ENCODE assay signal across 14 mouse cellular contexts in the genomic region with DNA sequence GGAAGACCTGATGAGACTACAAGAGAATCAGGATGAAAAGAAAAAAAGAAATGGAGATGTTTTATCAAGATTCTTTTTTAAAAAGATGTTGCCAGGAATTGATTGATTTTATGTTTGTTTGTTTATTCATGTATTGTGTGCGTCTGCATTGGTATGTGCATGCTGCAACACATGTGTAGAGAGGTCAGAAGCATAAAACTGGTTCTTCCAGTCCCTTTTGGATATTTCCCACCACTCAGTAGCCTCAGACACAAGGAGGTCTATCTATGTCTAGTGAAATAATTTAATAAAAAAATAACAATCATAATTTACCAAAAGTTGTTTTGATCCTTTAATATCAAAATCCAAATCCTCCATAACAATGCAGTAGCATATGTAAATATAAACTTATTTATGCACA.
DNase-seq lines count a peak whose midpoint lies in the region; ATAC-seq and TF ChIP-seq lines count a peak whose summit lies in the region.
"Had no signal": no experiment of that assay in that cellular context is flagged by ENCODE, and none has a peak within 500 bp of the region (broad histone marks: within the 10 kb centered on the region; RNA-seq: fewer than 3 reads in every experiment).

No protein-coding gene starts in this region.

- no peak for DNase-seq in intestine, embryonic 14.5 days (ENCODE audit: low spot score)
- DNase-seq: adrenal gland, postnatal 25 days; B cell, adult 2 months; cerebellum, adult 11 months; cerebellum, adult 11-12 months; cerebellum, adult 18-20 months had no signal

- no peak for TF ChIP-seq CTCF in intestine, postnatal 0 days (IDR thresholded peaks at IDR 0.05; ENCODE audit: low read depth)

- no peaks in the 10 kb centered on the region for H3K9me3 ChIP-seq in intestine, embryonic 14.5 days (ENCODE audit: control insufficient read depth, low read length)
- no peaks in the 10 kb centered on the region for H3K9me3 ChIP-seq in intestine, embryonic 16.5 days (ENCODE audit: control insufficient read depth, low read length)
- no peaks in the 10 kb centered on the region for H3K9me3 ChIP-seq in intestine, embryonic 15.5 days
- H3K9me3 ChIP-seq in intestine, postnatal 0 days (ENCODE audit: control insufficient read depth): no peaks in the 10 kb centered on the region
- H3K9me3 ChIP-seq: G1E had no signal

- no peaks in the 10 kb centered on the region for H3K4me1 ChIP-seq in intestine, embryonic 14.5 days (replicated peaks; ENCODE audit: control insufficient read depth, insufficient read depth, low read length)
- no peaks in the 10 kb centered on the region for H3K4me1 ChIP-seq in intestine, embryonic 16.5 days (ENCODE audit: control insufficient read depth, insufficient read depth, low read length)
- no peaks in the 10 kb centered on the region for H3K4me1 ChIP-seq in intestine, embryonic 15.5 days (replicated peaks)
- no peaks in the 10 kb centered on the region for H3K4me1 ChIP-seq in intestine, postnatal 0 days (replicated peaks; ENCODE audit: control insufficient read depth, insufficient read depth, low read length)

- 88% methylated on average over 1 of the region's 1 CpGs for WGBS in intestine, embryonic 14.5 days
- WGBS in intestine, embryonic 16.5 days: 69% methylated on average over 1 of the region's 1 CpGs
- WGBS in intestine, embryonic 15.5 days: 48% methylated on average over 1 of the region's 1 CpGs
- 79% methylated on average over 1 of the region's 1 CpGs for WGBS in intestine, postnatal 0 days

- peak; percentile 61 for ATAC-seq in intestine, embryonic 14.5 days (replicated peaks; ENCODE audit: low FRiP score, low TSS enrichment, low read depth)
- no peak for ATAC-seq in intestine, embryonic 16.5 days
- ATAC-seq in intestine, embryonic 15.5 days: peak; percentile 63; the same call in 1 of the 2 replicates
- ATAC-seq in intestine, postnatal 0 days: no peak
- ATAC-seq: activated CD4-positive, CD25-positive, alpha-beta regulatory T cell, adult 4 months; CD4-positive, CD25-positive, alpha-beta regulatory T cell, adult 4 months; Patski had no signal

- H3K36me3 ChIP-seq in intestine, embryonic 14.5 days (ENCODE audit: control insufficient read depth, insufficient read depth, low read length): no peaks in the 10 kb centered on the region
- H3K36me3 ChIP-seq in intestine, embryonic 16.5 days (ENCODE audit: control insufficient read depth, insufficient read depth, low read length): no peaks in the 10 kb centered on the region
- no peaks in the 10 kb centered on the region for H3K36me3 ChIP-seq in intestine, embryonic 15.5 days
- H3K36me3 ChIP-seq in intestine, postnatal 0 days (ENCODE audit: control insufficient read depth, insufficient read depth): no peaks in the 10 kb centered on the region
- H3K36me3 ChIP-seq: G1E had no signal

- no peaks in the 10 kb centered on the region for H3K27me3 ChIP-seq in intestine, embryonic 14.5 days (replicated peaks; ENCODE audit: control insufficient read depth, insufficient read depth, low read length)
- H3K27me3 ChIP-seq in intestine, embryonic 16.5 days (replicated peaks; ENCODE audit: control insufficient read depth, insufficient read depth, low read length): no peaks in the 10 kb centered on the region
- no peaks in the 10 kb centered on the region for H3K27me3 ChIP-seq in intestine, embryonic 15.5 days (replicated peaks)
- no peaks in the 10 kb centered on the region for H3K27me3 ChIP-seq in intestine, postnatal 0 days (replicated peaks; ENCODE audit: control insufficient read depth, insufficient read depth, low read length)
- H3K27me3 ChIP-seq: CH12.LX, Patski had no signal

- no peak overlapping the region for H3K27ac ChIP-seq in intestine, embryonic 14.5 days (ENCODE audit: low read depth)
- no peak overlapping the region for H3K27ac ChIP-seq in intestine, embryonic 16.5 days (ENCODE audit: low read length)
- no peak overlapping the region for H3K27ac ChIP-seq in intestine, embryonic 15.5 days
- H3K27ac ChIP-seq in intestine, postnatal 0 days (ENCODE audit: low read depth, low read length): no peak overlapping the region

- H3K9ac ChIP-seq in intestine, embryonic 14.5 days (ENCODE audit: low read length): no peak overlapping the region
- H3K9ac ChIP-seq in intestine, embryonic 16.5 days (ENCODE audit: low read depth, low read length): no peak overlapping the region
- no peak overlapping the region for H3K9ac ChIP-seq in intestine, embryonic 15.5 days
- H3K9ac ChIP-seq in intestine, postnatal 0 days (ENCODE audit: low read depth, low read length): no peak overlapping the region

- H3K4me2 ChIP-seq in intestine, embryonic 14.5 days (ENCODE audit: low read length): no peak overlapping the region
- H3K4me2 ChIP-seq in intestine, embryonic 16.5 days (ENCODE audit: low read depth, low read length): no peak overlapping the region
- no peak overlapping the region for H3K4me2 ChIP-seq in intestine, embryonic 15.5 days (replicated peaks)
- H3K4me2 ChIP-seq in intestine, postnatal 0 days (replicated peaks; ENCODE audit: low read depth): no peak overlapping the region

- H3K4me3 ChIP-seq in intestine, embryonic 14.5 days (ENCODE audit: low read depth, low read length): no peak overlapping the region
- no peak overlapping the region for H3K4me3 ChIP-seq in intestine, embryonic 16.5 days (ENCODE audit: low read length)
- H3K4me3 ChIP-seq in intestine, embryonic 15.5 days (replicated peaks): no peak overlapping the region
- no peak overlapping the region for H3K4me3 ChIP-seq in intestine, postnatal 0 days (ENCODE audit: low read depth, low read length)

Comparison
In these comparisons a context has a peak if more than half of its experiments do, and no peak if none do; other contexts are left out.
1. ATAC-seq: peak in intestine, embryonic 14.5 days (single experiment) and intestine, embryonic 15.5 days (single experiment); none in intestine, embryonic 16.5 days (single experiment) and intestine, postnatal 0 days (single experiment).